Mouse (Mus musculus) heart, adult 18-20 months (tissue): ENCODE results near the gene Gm44805. TPM values are rescaled to one million over a fixed set of nuclear protein-coding genes. Genes with fewer than 3 reads are reported as not detected.

Experiments used
- DNase-seq, 2 experiments: peaks; one replicate each; pipeline ENCODE4 v3.0.0; 2021 to 2022; ENCODE audit warnings: mixed read lengths in 1 of 2
- long read RNA-seq, 2 experiments: library from polyadenylated mRNA; stranded (forward); transcript quantifications; one replicate each; pipeline ENCODE4 v2.0.0; 2021
- total RNA-seq, 2 experiments: library from RNA; stranded (reverse); gene quantifications; 2 replicates each; pipeline ENCODE4 v1.2.3; 2021

The Gm44805 gene
- total RNA-seq, result not detected
- long read RNA-seq, experiment 1, result 0 reads
- long read RNA-seq, experiment 2, result 0 reads

GRCm38 (mm10) chr7:19681202-19681694 lies at the start of gene Gm44805, which contains the start of gene Apoc4:
TSS of gene Gm44805 (minus strand) at chr7:19681423.
TSS of gene Apoc4 (minus strand) at chr7:19681479.
- no peak for DNase-seq

DNA sequence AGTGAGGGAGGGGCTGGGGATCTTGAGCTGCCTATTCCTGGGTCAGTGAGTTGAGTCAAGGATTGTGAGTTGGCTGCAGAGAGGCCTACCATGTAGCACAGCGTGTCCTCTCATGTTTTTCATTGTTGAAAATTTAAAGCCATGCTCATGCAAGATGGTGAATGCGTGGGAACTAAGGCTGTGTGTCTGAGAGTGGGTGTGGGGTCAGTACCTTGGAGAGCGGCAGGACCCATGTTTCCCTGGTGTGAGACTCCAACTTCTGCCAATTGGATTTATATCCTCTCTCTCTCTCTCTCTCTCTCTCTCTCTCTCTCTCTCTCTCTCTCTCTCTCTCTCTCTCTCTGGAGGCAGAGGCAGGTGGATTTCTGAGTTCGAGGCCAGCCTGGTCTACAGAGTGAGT lies 45.3 kb upstream of the Gm44805 start:
- DNase-seq, result no peak

- no peak for DNase-seq
Observed at GRCm38 (mm10) chr7:19724167-19724566, 42.9 kb upstream of the Gm44805 start.

DNA sequence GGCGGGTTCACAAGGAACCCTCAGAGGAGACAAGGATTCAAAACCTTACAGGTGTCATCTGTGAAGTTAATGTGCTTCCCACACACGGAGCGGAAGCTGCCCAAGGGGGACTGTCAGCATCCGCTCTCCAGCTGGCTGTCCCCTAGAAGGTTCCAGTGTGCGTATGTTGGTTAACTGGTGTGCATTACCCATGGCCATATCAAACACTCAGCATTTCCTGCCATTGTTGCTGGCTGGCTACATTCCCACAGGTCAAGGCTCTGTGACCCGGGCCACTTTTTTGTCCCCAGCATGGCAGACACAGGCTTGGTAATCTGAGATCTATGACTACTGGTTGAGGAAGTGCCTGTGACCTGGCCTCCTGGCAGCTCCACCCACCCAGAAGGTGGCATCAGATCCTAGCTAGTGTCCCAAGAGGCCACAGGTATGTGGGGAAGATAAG lies 41.6 kb upstream of the Gm44805 start:
- DNase-seq, result peak; percentile 71 to 84

GRCm38 (mm10) chr7:19719200-19719599 lies 38.0 kb upstream of the Gm44805 start:
- DNase-seq, result no peak

DNA sequence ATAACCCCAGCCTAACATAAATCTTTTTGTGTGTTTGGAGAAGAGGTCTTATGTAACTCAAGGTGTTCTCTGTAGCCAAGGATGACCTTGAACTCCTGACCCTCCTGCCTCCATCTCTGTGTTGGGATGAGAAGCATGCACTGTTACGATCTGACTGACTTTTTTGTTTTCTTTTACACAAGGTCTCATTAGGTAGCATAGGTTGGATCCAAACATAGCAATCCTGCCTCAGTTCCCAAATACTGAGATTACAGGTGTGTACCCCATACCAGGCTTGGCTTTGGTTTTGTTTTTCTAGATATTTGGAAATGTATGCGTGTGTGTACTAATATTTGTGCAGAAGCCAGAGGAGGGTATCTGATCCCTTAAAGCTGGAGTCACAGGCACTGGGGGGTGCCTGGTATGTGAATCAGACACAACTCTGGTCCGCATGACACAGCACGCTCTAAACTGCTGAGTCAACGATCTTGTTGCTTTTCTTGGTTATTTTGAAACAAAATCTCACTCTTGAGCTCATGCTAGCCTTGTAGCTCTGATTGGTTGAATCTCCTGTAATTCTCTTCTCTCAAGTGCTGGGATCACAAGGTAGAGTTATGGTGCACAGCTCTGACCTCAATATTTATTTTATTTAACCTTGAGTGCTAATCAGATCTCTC lies 37.2 kb upstream of the Gm44805 start:
- DNase-seq, result no peak

GRCm38 (mm10) chr7:19717346-19717745 lies 36.1 kb upstream of the Gm44805 start:
- DNase-seq, result no peak

- DNase-seq, result no peak
Observed at GRCm38 (mm10) chr7:19716822-19717221, 35.6 kb upstream of the Gm44805 start.

- DNase-seq, result no peak
Observed at GRCm38 (mm10) chr7:19716055-19716682, 34.9 kb upstream of the Gm44805 start.

- peak; percentile 99 to 100 for DNase-seq
Observed at GRCm38 (mm10) chr7:19715239-19716054, 34.2 kb upstream of the Gm44805 start, which contains the start of gene Tomm40. TSS of gene Tomm40 (minus strand) at chr7:19715438.

GRCm38 (mm10) chr7:19714836-19715235 lies 33.6 kb upstream of the Gm44805 start:
- DNase-seq, result no peak

GRCm38 (mm10) chr7:19713598-19713997 lies 32.4 kb upstream of the Gm44805 start:
- no peak for DNase-seq

DNA sequence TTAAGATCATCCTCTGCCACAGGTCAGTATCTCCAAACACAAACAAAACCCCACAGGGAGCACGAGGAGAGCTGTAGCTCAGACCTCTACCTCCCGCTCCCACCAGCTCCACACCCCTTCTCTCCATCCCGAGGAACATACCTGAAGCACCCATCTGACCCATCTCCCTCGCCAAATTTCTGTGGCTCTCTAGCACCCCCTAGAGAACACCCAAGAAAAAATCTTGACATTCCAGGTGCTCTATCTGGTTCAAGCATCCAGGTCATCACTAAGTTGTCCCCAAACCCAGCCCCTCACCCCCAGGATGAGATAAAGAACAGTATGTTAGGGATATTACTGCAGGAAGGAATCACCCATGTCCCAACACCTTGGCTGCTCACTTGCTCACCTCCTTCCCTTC lies 32.0 kb upstream of the Gm44805 start:
- peak; percentile 23 to 61 for DNase-seq

GRCm38 (mm10) chr7:19712414-19712813 lies 31.2 kb upstream of the Gm44805 start:
- no peak for DNase-seq

DNA sequence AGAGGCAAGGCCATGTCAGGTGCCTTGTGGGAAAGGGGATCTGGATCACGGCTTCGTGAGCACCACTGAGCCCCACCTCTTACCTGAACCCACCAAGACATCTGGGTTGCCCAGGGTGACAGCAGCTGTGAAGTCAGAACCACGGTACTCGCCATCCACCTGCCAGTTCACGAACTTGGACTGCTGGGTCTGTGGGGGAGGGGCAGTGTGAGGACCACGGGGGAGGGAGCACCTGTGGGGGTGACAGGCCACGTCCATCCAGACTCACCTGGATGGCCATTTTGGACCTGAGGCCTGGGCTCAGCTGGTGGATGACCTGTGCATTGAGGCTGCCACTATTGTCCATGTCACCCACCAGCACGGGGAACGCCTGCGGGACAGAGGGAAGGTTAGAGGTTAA lies 29.4 kb upstream of the Gm44805 start:
- no peak for DNase-seq

- no peak for DNase-seq
Observed at GRCm38 (mm10) chr7:19705271-19705670, 24.0 kb upstream of the Gm44805 start.

DNA sequence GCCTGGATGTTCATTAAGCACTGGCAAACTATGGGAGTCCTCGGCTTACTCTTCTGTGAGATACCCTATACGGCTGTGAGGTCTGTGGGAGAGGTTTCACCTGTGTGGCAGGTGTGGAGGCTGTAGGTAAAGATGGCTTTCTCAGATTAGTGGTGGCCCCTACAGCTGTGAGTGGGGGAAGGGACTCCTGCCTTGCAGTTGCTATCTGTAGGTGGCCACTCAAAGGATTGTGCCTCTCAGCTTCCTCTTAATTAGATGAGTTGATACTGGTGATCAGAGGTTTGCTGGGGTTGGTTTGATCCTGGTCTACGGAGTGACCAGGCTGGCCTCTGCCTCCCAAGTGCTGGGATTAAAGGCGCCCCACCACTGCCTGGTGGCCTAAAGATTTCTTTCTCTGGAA lies 23.3 kb upstream of the Gm44805 start:
- no peak for DNase-seq

DNA sequence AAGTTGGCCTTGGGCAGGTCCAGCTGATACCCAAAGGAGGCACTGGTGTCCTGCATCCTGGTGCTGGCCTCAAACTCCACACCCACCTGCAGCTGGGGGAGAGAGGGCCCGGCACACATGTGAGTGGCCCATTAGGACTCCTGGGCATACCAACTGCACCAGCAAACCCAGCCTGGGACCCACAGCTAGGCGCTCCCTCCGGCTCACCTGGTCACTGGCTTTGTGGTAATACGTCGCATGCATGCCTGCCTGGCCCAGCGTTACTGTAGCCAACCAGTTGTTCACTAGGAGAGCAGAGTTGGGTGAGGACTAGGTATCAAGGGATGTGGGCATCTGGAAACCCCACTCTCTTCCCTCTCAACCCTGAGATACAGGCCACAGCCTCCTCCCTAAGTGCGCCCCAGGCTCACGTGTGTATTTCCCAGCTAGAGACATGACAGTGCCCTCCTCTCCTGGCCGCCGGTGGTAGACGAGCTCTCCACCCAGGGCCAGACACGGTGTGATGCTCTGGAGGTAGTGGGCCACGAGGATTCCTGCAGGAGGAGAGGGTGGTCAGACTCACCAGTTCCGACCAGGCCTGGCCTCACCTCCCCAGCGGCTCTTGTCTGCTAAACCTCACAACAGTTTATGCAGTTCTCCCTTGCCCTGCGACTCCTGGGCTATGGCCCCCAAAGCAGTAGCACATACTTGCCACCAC lies 21.8 kb upstream of the Gm44805 start:
- DNase-seq, result no peak

DNA sequence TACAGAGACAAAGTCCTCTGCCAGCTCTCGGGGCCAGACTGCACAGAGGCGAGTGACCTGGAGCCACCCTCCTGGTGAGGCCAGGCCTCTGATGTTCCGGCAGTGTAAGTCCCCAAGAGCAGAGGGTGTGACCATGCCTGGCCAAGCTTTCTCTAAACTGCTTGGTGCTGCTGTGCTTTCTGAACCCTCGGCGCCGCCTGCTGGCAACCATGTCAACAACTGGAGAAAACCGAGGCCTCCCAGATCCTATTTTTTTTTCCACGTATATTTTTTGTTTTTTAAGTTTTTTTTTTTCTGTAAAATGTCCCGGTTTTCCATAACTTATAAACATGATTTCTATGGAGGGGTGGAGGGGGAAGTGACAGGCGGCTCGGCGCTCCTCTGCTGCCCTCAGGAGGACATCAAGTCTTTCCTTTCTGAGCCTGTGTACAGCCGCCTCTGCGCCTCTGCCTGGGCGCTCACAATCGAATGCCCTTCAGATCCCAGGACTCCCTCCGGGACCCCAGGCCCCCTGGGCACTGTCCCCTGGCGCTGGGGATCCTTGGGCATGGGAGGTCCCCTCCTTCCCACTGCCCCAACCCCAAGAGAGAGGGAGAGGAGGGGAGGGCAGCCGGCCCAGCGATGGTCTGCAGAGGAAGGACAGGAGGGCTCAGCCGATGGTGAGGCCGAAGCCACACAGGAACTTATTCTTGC lies 20.0 kb upstream of the Gm44805 start:
- DNase-seq, result peak; percentile 89 to 90

GRCm38 (mm10) chr7:19700299-19701068 lies 19.3 kb upstream of the Gm44805 start:
- no peak for DNase-seq

- DNase-seq, result no peak
Observed at GRCm38 (mm10) chr7:19699827-19700148, 18.6 kb upstream of the Gm44805 start.
